Mouse (Mus musculus) urinary bladder, adult 18-20 months (tissue): Measurements from ENCODE around the gene Fbxo11.
"Not testable (repeated sequence)": the region's sequence is repeated elsewhere in the genome, so short reads cannot be mapped to it uniquely, and the experiment has no call there.

ENCODE experiments used
- DNase-seq, 2 experiments: peaks; one replicate each; pipeline ENCODE4 v3.0.0; 2022; ENCODE audit warnings: low spot score in 2 of 2, mixed read lengths in 2 of 2

Gene Fbxo11

DNA sequence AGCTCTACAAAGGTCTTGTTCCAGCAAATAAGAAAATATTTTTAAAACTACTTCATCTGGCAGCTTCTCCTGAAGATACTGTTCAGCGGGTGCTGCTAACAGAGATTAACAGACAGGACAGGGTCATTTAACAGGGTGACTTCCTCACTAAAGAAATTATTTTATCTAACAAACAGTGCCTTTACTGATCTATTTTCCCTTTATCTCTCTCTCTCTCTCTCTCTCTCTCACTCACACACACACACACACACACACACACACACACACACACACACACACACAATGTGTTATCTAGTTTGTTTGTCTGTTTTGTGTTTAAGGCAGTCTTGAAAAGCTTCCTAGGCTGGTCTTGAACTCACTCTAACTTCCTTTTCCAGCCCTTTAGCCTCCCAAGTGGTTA lies 50.6 kb downstream of the Fbxo11 start:
- DNase-seq = no peak

DNA sequence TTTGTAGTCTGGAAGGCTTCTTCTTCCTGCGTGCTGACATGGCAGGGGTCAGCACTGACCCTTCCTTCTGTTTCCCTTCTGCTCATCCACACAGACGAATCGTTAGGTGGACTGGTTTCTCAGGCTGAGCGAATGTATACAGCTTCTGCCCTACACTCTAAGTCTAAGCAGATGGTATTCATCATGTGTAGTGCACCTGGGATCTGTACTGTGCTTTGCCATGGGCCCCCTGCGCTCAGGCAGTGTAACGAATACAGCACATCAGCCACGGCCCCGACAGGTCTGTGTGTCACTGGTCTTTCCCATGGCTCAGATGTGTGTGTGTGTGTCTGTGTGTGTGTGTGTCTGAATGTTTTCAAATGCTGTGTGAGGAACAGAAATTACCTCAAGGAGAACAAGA lies 58.1 kb downstream of the Fbxo11 start:
- no peak for DNase-seq

- no peak for DNase-seq
These were observed 60.2 kb downstream of the Fbxo11 start for GRCm38 (mm10) chr17:88004892-88005291.

DNA sequence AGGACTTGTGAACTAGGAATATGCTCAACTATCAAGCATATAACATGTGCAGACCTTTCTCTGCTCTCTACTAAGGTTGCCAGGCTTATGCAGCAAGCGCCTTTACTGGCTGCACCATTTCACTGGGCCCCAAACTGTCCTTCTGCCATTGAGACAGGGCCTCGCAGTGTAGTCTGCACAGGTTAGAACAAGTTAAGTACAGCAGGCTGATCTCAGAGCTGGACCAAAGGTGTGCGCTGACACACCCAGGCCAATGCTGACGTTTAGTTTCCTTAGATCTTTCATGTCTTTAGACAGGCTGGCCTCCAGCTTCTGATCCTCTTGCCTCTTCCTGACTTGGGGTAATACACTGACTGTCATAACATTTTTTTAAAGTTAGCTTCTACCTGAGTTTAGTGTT lies 67.3 kb downstream of the Fbxo11 start:
- peak; percentile 19 to 25 for DNase-seq

- no peak for DNase-seq
These were observed 71.8 kb downstream of the Fbxo11 start for GRCm38 (mm10) chr17:87993338-87993737.

DNA sequence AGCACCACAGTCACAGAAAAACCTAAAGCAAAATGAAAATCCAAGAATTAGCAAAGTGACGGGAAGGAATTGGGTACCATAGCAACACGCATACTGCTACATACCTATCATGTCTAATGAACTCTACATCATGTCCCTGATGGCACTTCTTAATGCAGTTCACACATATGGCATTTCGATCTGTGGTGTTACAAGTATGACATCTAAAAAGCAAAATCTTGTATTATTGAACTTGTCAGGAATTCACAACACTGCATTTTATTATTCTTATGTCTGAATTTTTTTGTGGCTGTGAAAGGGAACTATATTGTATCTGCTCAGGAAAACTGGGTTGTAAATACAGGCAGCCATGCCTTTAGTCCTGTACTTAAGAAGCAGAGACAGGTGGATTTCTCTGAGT lies 72.9 kb downstream of the Fbxo11 start:
- no peak for DNase-seq

GRCm38 (mm10) chr17:87987507-87987906 lies 77.6 kb downstream of the Fbxo11 start:
- no peak for DNase-seq

DNA sequence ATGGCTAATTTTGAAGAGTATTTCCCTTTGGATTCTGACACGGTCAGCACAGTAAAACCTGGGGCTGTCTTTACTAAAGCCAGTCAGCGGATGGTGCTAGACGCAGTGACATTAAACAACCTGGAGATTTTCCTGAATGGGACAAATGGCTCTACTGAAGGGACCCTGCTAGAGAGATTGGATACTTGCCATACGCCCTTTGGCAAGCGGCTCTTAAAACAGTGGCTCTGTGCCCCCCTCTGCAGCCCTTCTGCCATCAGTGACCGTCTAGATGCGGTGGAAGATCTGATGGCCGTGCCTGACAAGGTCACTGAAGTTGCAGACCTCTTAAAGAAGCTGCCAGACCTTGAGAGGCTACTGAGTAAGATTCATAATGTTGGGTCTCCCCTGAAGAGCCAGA lies 79.2 kb downstream of the Fbxo11 start:
- DNase-seq = no peak

DNA sequence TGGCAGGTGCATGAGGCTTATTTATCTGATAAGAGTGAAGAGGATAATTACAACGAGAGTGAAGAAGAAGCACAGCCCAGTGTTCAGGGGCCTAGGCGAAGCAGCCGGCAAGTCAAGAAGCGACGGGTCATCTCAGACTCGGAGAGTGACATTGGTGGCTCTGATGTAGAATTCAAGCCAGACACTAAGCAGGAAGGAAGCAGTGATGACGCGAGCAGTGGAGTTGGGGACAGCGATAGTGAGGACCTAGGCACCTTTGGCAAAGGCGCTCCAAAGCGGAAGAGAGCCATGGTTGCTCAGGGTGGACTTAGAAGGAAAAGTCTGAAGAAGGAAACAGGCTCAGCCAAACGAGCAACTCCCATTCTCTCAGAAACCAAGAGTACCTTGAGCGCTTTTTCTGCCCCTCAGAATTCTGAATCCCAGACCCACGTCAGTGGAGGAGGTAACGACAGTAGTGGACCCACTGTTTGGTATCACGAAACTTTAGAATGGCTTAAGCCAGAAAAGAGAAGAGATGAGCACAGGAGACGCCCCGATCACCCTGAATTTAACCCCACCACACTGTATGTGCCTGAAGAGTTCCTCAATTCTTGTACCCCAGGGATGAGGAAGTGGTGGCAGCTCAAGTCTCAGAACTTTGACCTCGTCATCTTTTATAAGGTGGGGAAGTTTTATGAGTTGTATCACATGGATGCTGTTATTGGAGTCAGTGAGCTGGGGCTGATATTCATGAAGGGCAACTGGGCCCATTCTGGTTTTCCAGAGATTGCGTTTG lies 80.5 kb downstream of the Fbxo11 start:
- no peak for DNase-seq

DNA sequence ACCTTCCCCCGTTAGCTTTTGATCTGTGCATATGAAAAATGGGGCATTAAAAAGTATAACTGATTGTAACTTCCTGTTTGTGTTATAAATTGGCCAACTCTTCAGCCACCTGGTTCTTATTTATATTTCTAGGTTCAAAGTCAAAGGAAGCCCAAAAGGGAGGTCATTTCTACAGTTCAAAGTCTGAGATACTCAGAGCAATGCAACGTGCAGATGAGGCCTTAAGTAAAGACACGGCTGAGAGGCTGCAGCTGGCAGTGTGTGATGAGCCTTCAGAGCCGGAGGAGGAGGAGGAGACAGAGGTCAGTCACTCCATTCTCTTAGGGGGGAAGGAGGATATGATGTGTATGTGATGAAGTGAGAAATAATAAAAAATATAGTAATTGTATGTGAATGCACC lies 81.8 kb downstream of the Fbxo11 start:
- no peak for DNase-seq

- no peak for DNase-seq
These were observed 83.0 kb downstream of the Fbxo11 start for GRCm38 (mm10) chr17:87982112-87982511.

DNA sequence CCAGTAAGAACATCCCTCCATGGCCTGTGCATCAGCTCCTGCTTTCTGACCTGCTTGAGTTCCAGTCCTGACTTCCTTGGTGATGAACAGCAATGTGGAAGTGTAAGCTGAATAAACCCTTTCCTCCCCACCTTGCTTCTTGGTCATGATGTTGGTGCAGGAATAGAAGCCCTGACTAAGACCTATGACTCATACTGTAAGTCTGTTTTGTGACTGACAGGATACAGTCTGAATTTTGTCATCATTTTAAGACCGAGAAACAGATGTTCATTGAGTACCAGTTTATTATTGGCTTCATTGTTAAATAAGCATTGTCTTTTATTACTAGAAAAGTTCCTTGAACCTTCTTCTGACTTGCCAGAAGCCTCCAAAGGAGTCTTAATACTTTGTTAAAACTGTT lies 85.4 kb downstream of the Fbxo11 start:
- not testable (repeated sequence) for DNase-seq

GRCm38 (mm10) chr17:87976927-87977326 lies 88.2 kb downstream of the Fbxo11 start:
- DNase-seq = not testable (repeated sequence)

DNA sequence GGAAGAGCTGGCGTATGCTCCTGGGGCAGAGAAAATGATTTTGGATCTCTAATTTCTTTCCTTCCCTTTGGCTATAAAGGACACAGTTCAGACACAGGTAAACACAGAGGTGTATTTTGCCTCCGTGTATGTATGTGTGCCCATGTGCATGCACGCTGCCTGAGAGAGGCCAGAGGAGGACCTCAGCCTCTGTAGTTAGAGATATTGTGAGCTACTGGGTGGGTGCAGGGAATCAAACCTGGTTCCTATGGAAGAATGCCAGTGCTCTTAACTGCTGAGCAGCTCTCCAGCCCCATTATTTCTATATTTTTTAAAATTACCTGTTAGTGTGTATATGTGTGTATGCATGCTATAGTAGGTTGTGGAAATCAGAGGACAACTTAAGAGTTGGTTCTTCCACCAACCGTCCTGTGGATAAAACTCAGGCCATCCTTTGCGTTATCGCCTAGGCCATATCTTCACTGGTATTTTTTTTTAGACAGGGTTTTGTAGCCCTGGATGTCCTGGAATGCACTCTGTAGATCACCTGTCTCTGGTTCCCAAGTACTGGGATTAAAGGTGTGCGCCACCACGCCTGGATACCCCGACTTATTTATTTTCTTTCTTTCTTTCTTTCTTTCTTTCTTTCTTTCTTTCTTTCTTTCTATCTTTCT lies 88.8 kb downstream of the Fbxo11 start:
- DNase-seq = no peak

GRCm38 (mm10) chr17:87975229-87975853 lies 89.8 kb downstream of the Fbxo11 start:
- DNase-seq = peak; percentile 42 to 76

- DNase-seq = peak; percentile 74 to 85
These were observed 90.4 kb downstream of the Fbxo11 start, which contains the start of gene Msh6 for GRCm38 (mm10) chr17:87974629-87975228. Gene Msh6 (plus strand): TSS chr17:87975062.

- DNase-seq = no peak
These were observed 91.6 kb downstream of the Fbxo11 start for GRCm38 (mm10) chr17:87973261-87974167.

- DNase-seq = no peak
These were observed 92.2 kb downstream of the Fbxo11 start for GRCm38 (mm10) chr17:87972856-87973255.

DNA sequence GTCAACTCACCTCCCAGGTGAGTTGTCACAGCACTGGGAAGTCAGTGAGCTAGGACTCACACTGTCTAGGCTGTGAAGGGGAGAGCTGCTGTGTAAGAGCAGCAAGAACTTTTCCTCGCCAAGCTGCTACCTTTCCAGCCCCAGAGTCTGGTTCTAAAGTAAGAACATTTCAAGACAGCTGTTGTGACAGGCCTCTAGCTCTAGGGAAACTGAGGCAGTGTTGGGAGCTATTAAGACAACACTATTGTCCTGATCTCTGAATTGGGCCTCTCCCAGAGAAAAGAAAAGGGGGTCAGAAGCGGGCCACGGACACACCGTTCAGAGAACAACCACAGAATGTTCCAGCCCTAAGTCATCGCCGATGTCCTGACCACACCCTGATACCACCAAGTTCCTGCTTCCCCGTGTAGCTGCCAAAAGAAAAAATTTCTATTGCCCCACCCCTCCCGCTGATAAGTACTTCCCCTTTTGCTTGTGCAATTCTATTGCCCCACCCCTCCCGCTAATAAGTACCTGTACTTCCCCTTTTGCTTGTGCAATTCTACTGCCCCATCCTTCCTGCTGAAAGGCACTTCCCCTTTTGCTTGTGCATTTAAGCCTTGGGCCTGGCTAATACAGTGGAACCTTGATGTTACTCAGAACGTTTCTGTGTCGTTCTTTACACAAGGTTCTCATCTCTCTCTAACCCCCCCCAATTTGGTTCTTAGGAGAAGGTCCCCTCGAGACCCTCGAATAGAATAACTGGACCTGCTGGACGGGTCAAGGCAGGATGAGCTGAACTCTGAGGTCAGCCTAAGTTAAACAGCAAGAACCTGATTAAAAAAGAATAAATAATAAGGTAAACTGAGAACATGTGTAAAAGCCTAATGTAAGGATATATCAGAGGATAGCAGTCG lies 93.1 kb downstream of the Fbxo11 start:
- DNase-seq = not testable (repeated sequence)

GRCm38 (mm10) chr17:87968483-87968926 lies 96.6 kb downstream of the Fbxo11 start:
- DNase-seq = not testable (repeated sequence)
